Mouse (Mus musculus): ENCODE data around the gene Brf1.

The Brf1 gene

GRCm38 (mm10) chr12:113018763-113019162, 18.3 kb upstream of the Brf1 start:
- DNase-seq (ENCODE audit: inconsistent ontology term): no peak

GRCm38 (mm10) chr12:113017429-113017984, 17.0 kb upstream of the Brf1 start:
- DNase-seq (ENCODE audit: inconsistent ontology term): no peak

GRCm38 (mm10) chr12:113016976-113017375, 16.5 kb upstream of the Brf1 start:
- DNase-seq (ENCODE audit: inconsistent ontology term): no peak

DNA sequence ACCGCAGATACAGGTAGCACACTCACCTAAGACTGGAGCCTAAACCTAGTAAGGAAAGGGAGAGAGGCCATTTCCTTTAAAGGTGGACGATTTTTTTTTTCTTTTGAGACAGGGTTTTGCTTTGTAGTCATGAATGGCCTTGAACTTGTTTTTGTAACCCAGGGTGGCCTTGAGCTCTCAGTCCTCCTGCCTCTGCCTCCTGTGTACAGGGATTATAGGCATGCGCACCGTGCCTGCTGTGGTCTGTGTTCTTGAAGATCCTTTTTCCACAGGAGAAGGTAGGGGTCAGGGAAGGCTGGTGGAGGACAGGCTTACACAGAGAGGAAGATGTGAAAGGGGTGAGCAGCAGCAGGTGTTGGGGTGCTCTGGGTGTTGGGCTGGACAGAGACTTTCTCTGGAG, 15.5 kb upstream of the Brf1 start:
- DNase-seq (ENCODE audit: inconsistent ontology term): no peak

DNA sequence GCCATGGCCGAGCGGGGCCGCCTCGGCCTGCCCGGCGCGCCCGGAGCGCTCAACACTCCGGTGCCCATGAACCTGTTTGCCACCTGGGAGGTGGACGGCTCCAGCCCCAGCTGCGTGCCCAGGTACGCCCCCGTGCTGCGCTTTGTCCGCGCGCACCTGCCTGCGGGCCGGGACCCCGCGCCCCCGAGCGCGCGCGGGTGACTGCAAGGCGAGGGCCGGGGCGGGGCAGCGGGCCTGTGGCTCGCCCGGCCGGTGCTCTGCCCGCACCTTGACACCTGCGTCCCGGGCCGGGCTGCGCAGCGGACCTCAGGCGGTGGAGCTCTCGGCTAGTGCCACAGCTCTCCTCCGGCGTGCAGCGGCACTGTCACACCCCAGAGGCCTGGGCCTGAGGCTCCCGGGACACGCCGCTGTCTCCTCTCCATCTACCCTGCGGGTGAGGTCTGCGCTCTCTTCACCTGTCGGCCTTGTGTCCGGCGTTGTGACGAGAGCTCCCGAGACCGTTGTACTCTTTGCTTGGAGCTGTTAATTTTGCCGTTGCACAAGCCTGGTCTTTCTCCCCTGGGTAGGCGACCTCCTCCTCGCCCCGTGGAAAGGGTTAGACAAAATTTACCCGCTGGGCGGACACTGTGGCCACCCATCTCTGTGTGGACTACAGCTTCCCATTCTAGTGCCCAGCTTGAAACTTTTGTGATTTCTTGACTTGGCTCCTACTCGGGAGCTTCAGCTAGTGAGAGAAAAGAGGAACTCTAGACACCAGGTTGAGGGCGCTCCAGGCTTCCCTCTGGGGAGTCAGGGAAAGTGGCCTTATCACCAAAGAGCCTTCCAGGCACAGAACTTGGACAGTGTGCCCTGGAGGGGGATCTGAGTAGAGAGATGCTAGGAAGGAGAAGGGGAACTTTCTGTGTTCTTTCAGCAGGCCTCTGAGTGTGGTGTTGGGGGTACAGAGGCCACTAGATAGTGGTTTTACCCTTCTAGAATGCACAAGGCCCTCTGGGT, 14.4 kb upstream of the Brf1 start:
- peak; percentile 55 for DNase-seq (ENCODE audit: inconsistent ontology term)

GRCm38 (mm10) chr12:113013604-113014558, 13.4 kb upstream of the Brf1 start, which contains the start of gene Pacs2:
Gene Pacs2 (plus strand): TSS chr12:113014508.
- peak; percentile 96 for DNase-seq (ENCODE audit: inconsistent ontology term)

GRCm38 (mm10) chr12:113013021-113013491, 12.6 kb upstream of the Brf1 start:
- DNase-seq (ENCODE audit: inconsistent ontology term): peak; percentile 84

- peak; percentile 29 for DNase-seq (ENCODE audit: inconsistent ontology term)
These were observed 11.9 kb upstream of the Brf1 start for GRCm38 (mm10) chr12:113012443-113012842.

DNA sequence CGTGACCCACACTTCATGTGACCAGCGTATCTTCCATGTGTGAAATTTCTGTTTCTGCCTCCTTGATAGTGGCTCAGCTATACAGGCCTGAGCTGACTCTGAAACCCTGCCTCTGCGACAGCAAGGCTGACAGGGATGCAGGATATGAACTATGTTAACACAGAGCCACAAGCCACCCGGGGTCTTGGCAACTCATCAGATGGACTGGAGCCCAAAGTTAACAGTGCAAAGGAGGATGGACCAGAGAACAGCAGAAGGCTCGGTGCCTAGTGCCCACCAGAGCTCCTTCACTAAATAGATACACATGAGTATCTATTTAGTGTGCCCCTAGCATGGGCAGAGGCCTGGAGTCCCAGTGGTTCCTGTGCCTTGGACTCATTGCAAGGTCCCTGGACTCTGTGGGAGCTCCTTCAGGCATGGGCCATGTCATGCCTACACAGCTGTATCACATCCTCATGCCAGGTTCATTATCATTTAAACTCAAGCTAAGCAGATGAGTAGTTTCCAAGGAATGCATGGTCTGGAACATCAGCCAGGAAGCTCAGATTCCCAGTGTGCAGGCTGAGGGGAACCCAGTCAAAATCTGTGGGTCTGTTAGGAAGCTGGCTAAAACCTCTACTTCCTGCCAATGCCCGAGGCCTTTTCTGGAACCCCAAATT, 11.3 kb upstream of the Brf1 start:
- peak; percentile 76 for DNase-seq (ENCODE audit: inconsistent ontology term)

- peak; percentile 70 for DNase-seq (ENCODE audit: inconsistent ontology term)
These were observed 4.5 kb upstream of the Brf1 start for GRCm38 (mm10) chr12:113004993-113005392.

GRCm38 (mm10) chr12:113004011-113004410, 3.5 kb upstream of the Brf1 start:
- DNase-seq (ENCODE audit: inconsistent ontology term): no peak

DNA sequence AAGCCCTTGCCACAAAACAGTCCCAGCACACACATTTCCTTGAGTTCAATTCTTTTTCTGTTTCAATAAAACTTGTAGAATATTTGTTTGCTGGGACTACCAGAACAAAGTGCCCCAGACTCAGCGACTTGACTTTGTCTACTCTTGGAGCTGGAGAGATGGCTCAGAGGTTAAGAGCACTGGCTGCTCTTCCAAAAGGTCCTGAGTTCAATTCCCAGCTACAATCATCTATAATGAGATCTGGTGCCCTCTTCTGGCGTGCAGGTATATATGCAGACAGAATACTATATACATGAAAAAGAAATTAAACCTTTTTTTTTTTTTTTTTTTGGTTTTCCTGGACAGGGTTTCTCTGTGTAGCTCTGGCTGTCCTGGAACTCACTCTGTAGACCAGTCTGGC, 2.2 kb upstream of the Brf1 start:
- no peak for DNase-seq (ENCODE audit: inconsistent ontology term)

GRCm38 (mm10) chr12:113001133-113001474, 600 bp upstream of the Brf1 start:
- DNase-seq (ENCODE audit: inconsistent ontology term): no peak

DNA sequence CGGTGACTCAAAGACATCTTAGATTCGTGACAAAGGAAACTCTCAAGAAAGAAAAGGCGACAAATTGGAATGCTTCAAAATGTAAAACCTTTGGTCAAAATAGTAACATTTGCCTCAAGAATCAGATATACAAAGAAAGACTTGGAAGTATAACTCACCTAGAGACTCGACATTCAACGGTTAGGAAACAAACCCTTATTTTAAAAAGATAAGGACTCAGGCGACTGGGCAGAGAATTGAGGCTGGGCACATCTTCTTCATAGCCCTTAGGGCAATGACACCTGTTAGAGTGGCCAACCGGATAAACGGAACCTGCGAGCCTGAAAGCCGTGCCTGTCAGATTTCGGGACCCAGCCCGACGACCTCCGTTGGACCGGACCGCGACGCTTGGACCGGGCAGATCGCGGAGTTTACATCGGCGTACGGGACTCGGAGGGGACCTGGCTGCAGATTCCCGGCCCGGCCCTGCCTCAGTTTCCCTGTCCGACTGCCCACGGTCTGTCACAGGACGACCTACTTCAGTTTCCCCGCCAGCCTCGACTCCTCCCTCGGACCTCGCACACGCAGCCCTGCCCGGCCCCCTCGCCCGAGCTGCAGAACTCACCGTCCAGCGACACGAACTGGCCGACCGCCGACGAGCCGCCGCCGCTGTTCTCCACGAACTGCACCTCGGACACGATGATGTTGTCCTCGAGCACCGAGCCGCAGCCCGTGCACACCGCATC, 773 bp downstream of the Brf1 start:
- no peak for DNase-seq (ENCODE audit: inconsistent ontology term)

DNA sequence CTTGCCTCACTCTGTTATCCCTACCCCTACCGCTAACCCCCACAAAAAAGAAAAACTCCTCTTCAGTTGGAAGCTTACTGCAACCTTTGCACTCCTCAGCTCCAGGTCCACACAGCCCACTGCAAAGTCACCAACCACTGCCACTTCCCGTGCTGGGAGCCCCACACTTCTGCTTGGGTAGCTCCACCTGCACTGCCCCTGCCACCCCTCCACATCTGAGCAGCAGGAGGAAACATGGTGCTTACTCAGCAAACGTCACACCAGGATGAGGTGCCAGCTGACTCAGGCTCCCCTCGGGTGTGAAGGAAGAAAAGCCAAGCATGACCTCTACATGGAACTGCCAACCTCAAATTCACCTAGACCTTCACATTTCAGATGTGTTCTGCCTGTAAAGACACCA, 6.4 kb downstream of the Brf1 start:
- no peak for DNase-seq (ENCODE audit: inconsistent ontology term)

DNA sequence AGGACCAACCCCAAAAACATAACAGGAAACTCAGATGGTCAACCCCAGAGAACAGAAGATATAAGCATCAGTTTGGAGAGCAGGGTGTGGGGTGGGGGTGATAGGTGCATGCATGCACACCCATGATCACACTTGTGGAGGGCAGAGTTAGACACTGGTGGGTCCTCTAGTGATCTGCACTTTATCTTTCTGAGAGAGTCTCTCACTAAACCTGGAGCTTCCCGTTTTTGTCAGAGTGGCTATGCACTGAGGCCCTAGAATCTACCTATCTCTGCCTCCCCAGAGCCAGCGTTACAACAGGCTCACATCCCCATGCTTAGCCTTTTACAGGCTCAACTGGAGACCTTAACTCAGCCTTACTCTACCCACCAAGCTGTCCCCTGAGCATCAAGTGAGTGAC, 9.1 kb downstream of the Brf1 start:
- no peak for DNase-seq (ENCODE audit: inconsistent ontology term)

DNA sequence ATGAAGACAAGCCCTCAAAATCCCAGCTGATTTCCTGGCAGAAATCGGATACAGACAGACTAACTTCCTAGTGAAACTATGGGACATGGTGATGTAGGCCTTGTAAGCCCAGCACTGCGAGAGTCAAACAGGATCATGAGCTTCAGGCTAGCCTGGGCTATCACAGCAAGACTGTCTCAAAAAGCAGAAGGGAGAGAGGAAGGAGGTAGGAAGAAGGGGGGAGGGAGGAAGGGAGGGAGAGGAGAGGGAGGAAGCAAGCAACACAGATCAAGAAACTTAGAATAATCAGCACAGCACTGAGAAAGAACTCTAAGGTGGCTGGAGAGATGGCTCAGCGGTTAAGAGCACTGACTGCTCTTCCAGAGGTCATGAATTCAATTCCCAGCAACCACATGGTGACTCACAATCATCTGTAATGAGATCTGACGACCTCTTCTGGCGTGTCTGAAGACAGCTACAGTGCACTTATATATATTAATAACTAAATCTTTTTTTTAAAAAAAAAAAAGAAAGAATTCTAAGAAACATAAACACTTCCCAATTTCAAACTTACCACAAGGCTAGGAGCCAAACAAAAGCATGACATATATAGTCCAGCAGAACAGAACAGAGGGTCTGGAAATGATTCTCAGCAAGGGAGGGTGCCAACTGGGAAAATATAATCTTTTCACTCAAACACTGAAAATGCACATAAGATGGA, 9.6 kb downstream of the Brf1 start:
- DNase-seq (ENCODE audit: inconsistent ontology term): no peak

GRCm38 (mm10) chr12:112987877-112988276, 12.6 kb downstream of the Brf1 start:
- DNase-seq (ENCODE audit: inconsistent ontology term): no peak

- no peak for DNase-seq (ENCODE audit: inconsistent ontology term)
These were observed 15.2 kb downstream of the Brf1 start for GRCm38 (mm10) chr12:112985346-112985745.

DNA sequence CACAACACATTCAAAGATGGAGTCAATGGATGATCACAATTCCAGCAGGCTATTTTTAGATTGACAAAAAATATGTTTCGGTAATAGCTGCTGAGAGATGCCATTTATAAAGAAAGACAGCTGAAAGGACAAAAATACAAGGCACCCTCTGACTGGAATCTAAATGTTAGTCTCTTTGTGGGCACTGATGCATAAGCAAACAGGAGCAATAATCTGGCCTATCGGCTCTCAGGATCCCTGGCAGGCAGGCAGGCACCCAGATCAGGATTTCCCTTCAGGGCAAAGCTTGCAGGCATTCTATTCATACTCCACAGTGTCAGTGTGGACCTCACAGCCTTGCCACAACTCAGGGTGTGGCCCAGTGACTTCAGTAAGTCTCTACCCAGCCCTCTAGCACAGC, 18.5 kb downstream of the Brf1 start:
- DNase-seq (ENCODE audit: inconsistent ontology term): peak; percentile 67

All from Muller cell, postnatal 12 days (primary cell).